Mouse (Mus musculus): Measurements from ENCODE around the gene Trim54. TPM values are rescaled to one million over a fixed set of nuclear protein-coding genes. Genes with fewer than 3 reads are reported as not detected.

Gene Trim54
- polyA plus RNA-seq, 1 experiment from 2014 or later, result not detected

DNA sequence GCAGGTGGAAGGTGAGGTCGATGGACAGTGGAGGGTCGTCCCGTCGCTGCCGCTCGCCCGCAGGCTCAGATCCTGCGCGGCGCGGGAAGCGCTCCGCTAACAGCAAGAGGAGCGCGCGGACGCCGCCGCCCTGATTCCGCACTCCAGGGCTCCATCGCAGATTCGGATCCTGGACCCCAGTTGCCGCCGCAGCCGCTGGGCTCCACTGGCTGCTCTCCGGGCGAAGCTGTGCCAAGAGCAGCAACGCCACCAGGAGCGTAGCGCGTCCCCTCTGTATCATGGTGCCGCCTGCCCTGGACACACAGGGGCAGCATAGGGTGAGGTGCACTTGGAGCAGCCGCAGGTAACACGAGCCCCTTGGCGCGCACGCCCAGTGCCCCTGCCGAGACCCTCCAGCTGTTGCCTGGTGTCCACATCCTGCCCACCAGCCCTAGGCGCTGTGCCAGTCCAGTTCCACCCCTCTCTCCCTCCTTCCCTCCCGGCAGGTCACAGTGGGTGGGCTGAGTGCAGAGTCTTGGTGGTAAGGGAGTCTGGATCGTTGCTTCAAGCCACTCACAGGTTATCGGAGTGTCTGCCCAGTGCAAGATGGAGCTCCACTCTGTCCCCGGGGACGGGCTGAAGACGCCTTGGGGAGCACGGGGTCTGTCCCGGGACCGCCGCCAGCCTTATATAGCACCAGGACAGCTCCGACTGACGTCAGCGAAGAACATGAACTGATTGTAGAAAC is 21.9 kb downstream of the Trim54 start, which contains the start of gene Ucn:
Gene Ucn, minus strand, starts transcription at position 589 of the 727 bp plus-strand sequence.
- H3K36me3 ChIP-seq (ENCODE audit: inconsistent target), result peaks cover 13% of the 10 kb centered on the region
- H3K4me3 ChIP-seq (ENCODE audit: inconsistent target), result no peak within 1 kb of the TSS
- H3K27ac ChIP-seq, result no peak within 1 kb of the TSS
- WGBS (ENCODE audit: missing documents), result 5% methylated on average over 51 of the region's 52 CpGs
- no peaks in the 10 kb centered on the region for H3K79me2 ChIP-seq (ENCODE audit: inconsistent target)

DNA sequence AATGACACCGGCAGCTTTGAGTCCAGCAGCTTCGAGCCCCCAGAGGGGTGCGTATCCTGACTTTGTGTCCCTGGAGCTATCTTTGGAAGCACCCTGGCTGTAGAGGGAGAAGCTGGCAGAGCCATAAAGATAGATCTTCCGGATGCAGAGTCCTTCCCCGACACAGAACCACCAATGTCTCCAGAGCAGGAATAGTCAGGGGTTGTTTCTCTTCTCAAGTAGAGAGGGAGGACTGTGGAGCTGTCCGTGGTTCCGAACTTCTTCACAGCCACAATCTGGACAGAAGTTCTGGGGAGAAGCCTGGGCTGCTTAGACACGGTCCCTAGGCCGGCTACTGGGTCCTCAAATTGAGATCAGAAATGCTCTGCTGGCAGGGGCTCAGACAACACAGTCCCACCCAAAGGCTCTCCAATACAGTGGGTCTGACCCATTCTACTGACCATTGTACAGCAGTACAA is 22.5 kb downstream of the Trim54 start:
- Histone ChIP-seq H3K36me3 (ENCODE audit: inconsistent target) (peaks cover 17% of the 10 kb centered on the region), H3K27ac (no peak overlapping the region), H3K79me2 (ENCODE audit: inconsistent target) (no peaks in the 10 kb centered on the region), H3K4me3 (ENCODE audit: inconsistent target) (no peak overlapping the region)
- WGBS (ENCODE audit: missing documents), result 20% methylated on average over 9 of the region's 9 CpGs

- Histone ChIP-seq H3K79me2 (ENCODE audit: inconsistent target) (peaks cover 21% of the 10 kb centered on the region), H3K36me3 (ENCODE audit: inconsistent target) (peaks cover 22% of the 10 kb centered on the region), H3K4me3 (ENCODE audit: inconsistent target) (no peak overlapping the region), H3K27ac (no peak overlapping the region)
- WGBS (ENCODE audit: missing documents), result 98% methylated on average over 4 of the region's 4 CpGs
These were observed 33.3 kb downstream of the Trim54 start for GRCm38 (mm10) chr5:31149781-31150180.

- Histone ChIP-seq H3K36me3 (ENCODE audit: inconsistent target) (peaks cover 7% of the 10 kb centered on the region), H3K27ac (no peak overlapping the region), H3K4me3 (ENCODE audit: inconsistent target) (no peak overlapping the region), H3K79me2 (ENCODE audit: inconsistent target) (peaks cover 21% of the 10 kb centered on the region)
- WGBS (ENCODE audit: missing documents), result 91% methylated on average over 3 of the region's 3 CpGs
These were observed 35.2 kb downstream of the Trim54 start for GRCm38 (mm10) chr5:31151746-31152145.

DNA sequence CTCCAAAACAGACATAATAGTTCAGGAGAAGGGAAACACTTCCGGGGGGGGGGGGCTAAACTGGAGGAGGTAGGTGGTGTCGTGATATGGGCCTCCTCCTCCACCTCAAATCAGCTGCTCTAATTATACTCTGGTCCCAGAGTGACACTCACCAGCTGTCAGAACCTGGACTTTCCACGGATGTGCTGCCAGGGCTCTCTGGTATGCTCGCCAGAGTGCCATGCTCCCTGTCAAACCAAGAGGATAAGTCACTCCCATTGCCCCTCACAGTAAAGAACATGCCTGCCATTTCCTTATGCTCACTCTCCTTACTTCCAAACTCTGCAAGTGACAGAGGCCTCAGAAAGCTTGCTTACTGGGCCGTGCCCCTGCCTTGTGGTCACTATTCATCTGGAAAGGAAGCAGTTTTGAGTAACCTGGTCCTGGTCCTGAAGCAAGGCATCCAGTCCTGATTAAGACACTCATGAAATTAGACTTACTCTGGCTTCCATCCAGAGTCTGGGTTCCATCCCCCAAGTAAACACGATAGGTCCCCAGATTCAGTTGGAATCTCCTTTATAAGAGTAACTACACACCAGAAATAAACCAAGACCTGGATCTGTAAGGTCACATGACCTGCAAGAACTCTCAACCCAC is 37.1 kb downstream of the Trim54 start:
- H3K79me2 ChIP-seq (ENCODE audit: inconsistent target), result peaks cover 21% of the 10 kb centered on the region
- H3K4me3 ChIP-seq (ENCODE audit: inconsistent target), result peak overlapping the region; percentile 88
- H3K36me3 ChIP-seq (ENCODE audit: inconsistent target), result peaks cover 24% of the 10 kb centered on the region
- 44% methylated on average over 6 of the region's 6 CpGs for WGBS (ENCODE audit: missing documents)
- H3K27ac ChIP-seq, result peak overlapping the region; percentile 55

DNA sequence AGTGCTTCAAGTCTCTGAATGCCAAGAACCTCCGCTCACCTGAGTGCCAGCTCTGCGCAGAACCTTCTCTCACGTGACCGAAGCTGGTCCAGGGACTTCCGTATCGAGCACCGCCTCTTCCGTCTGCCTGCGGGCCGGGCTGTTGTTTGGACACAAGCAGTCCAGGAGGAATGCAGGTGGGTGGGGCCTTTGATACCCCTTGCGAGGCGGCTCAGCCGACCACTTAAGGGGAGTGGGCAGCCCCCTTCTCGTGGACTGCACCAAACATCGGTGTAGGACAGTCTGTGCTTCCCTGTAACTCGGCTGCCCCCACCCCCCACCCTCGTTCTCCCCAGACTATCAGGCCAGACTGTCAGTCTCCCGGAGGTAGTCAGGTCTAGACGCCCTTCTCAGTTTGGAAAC is 37.6 kb downstream of the Trim54 start, which contains the start of gene Mpv17:
Gene Mpv17, minus strand, starts transcription at position 100 of the 402 bp plus-strand sequence.
- 1% methylated on average over 19 of the region's 19 CpGs for WGBS (ENCODE audit: missing documents)
- Histone ChIP-seq H3K4me3 (ENCODE audit: inconsistent target) (peak within 1 kb of the TSS; percentile 88), H3K27ac (peak within 1 kb of the TSS; percentile 55), H3K36me3 (ENCODE audit: inconsistent target) (peaks cover 29% of the 10 kb centered on the region), H3K79me2 (ENCODE audit: inconsistent target) (peaks cover 21% of the 10 kb centered on the region)

DNA sequence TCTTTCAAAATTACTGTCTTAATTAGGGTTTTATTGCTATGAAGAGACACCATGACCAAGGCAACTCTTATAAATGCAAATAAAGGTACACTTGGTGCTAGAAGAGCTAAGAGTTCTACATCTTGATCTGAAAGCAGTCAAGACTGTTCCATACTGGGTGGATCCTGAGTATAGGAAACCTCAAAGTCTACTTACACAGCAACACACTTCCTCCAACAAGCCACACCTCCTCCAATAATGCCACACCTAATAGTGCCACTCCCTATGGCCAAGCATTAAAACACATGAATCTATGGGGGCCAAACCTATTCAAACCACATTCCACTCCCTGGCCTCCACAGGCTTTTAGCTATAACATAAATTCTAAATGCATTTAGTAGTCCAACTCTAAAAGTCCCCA is 46.0 kb downstream of the Trim54 start:
- Histone ChIP-seq H3K27ac (no peak overlapping the region), H3K79me2 (ENCODE audit: inconsistent target) (no peaks in the 10 kb centered on the region), H3K4me3 (ENCODE audit: inconsistent target) (no peak overlapping the region), H3K36me3 (ENCODE audit: inconsistent target) (peaks cover 83% of the 10 kb centered on the region)

- WGBS (ENCODE audit: missing documents), result 100% methylated on average over 1 of the region's 1 CpGs
- Histone ChIP-seq H3K36me3 (ENCODE audit: inconsistent target) (peaks cover 83% of the 10 kb centered on the region), H3K79me2 (ENCODE audit: inconsistent target) (no peaks in the 10 kb centered on the region), H3K27ac (no peak overlapping the region), H3K4me3 (ENCODE audit: inconsistent target) (no peak overlapping the region)
These were observed 48.4 kb downstream of the Trim54 start for GRCm38 (mm10) chr5:31164878-31165277.

DNA sequence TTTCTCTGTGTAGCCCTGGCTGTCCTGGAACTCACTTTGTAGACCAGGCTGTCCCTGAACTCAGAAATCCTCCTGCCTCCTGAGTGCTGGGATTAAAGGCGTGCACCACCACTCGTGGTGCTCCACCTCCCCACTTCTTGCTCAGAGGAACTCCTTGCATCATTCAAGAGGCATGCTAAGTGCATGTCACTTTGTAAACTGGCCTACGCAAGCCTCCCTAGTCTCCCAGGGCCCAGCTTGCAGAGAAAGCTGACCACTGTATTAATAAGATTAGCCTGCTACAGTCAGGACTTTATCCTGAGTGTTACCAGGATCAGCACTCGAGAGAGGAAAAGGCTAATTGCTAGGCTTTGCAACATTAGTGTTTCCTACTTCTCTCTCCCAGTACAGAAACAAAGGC is 52.1 kb downstream of the Trim54 start:
- no peak overlapping the region for H3K27ac ChIP-seq
- H3K4me3 ChIP-seq (ENCODE audit: inconsistent target), result no peak overlapping the region
- 96% methylated on average over 4 of the region's 4 CpGs for WGBS (ENCODE audit: missing documents)
- H3K36me3 ChIP-seq (ENCODE audit: inconsistent target), result peaks cover 84% of the 10 kb centered on the region
- H3K79me2 ChIP-seq (ENCODE audit: inconsistent target), result peaks cover 4% of the 10 kb centered on the region; the same call in 1 of the 2 replicates

DNA sequence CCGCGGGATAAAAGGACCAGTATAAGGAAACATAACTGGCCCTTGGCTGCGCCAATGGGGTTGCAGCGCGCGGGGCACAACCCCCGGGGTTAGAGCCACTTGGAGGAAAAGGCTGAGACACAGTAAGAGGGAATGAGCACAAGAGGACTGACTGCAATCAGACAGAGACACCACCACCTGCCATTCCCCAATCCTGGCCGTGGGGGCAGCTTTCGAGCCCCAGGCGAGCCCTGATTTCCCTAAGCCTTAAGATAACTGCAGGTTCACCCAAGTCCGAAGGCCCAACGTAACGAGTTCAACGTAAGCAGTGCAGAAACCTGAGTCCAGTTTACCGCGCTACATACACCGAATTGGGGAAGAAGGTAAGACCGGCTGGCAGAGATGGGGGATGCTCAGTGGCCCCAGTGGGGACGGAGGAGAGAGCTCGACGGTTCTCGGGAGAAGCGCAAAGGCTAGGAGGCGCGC is 62.8 kb downstream of the Trim54 start:
- peak overlapping the region; percentile 85 for H3K27ac ChIP-seq
- H3K79me2 ChIP-seq (ENCODE audit: inconsistent target), result peaks cover 53% of the 10 kb centered on the region
- under 1% methylated on average over 25 of the region's 25 CpGs for WGBS (ENCODE audit: missing documents)
- peak overlapping the region; percentile 100 for H3K4me3 ChIP-seq (ENCODE audit: inconsistent target)
- H3K36me3 ChIP-seq (ENCODE audit: inconsistent target), result no peaks in the 10 kb centered on the region

- 1% methylated on average over 57 of the region's 59 CpGs for WGBS (ENCODE audit: missing documents)
These were observed 63.5 kb downstream of the Trim54 start, which contains the start of the genes Gm29609 and Gtf3c2 for GRCm38 (mm10) chr5:31179766-31180630. TSS of gene Gm29609 (minus strand) at chr5:31179911. TSS of gene Gtf3c2 (minus strand) at chr5:31180144.

DNA sequence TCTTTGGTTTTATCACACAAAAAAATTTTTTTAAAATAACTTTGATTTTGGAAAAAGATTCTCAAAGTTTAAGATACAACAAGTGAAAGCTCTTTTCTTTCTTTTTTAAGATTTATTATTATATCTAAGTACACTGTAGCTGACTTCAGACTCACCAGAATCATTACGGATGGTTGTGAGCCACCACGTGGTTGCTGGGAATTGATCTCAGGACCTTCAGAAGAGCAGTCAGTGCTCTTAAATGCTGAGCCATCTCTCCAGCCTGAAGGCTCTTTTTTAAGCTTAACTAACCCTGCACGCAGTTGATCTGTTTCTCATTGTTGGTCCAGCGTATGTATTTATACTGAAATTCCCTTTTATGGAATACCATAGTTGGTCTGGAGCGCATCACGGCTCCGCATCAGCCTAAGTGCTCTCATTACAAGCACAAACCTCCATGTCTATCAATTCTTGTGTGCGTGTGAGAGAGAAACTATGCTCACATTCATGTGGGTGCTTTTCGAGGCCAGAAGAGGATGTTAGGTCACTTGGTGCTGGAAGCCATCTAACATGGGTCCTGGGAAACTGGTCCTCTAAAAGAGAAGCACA is 64.8 kb downstream of the Trim54 start:
- 94% methylated on average over 9 of the region's 9 CpGs for WGBS (ENCODE audit: missing documents)
- H3K27ac ChIP-seq, result peak overlapping the region; percentile 85
- H3K4me3 ChIP-seq (ENCODE audit: inconsistent target), result peak overlapping the region; percentile 100; the same call in 1 of the 2 replicates
- H3K79me2 ChIP-seq (ENCODE audit: inconsistent target), result peaks cover 34% of the 10 kb centered on the region
- no peaks in the 10 kb centered on the region for H3K36me3 ChIP-seq (ENCODE audit: inconsistent target)

More at GRCm38 (mm10) chr5:31179766-31180630, 63.5 kb downstream of the Trim54 start, which contains the start of the genes Gm29609 and Gtf3c2:
- H3K27ac ChIP-seq, result peak within 1 kb of the TSS; percentile 85
- H3K4me3 ChIP-seq (ENCODE audit: inconsistent target), result peak within 1 kb of the TSS; percentile 100
- no peaks in the 10 kb centered on the region for H3K36me3 ChIP-seq (ENCODE audit: inconsistent target)
- peaks cover 46% of the 10 kb centered on the region for H3K79me2 ChIP-seq (ENCODE audit: inconsistent target)

DNA sequence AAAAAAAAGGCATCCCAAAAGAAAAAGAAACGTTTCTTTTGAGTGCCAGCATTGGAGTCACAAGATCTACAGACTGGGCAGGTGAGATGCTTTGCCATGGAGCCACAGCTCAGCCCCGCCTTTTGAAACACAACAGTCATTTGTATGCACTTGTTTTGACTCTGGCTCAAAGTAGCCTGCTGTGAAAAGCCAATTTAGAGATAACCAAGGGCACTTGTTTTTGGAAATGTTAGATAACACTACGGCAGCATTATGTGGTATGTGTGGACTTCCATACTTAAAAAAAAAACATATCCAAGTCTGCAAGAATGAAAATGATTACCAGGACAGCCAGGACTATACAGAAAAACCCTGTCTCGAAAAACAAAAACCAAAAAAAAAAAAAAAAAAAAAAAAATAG is 67.2 kb downstream of the Trim54 start:
- H3K36me3 ChIP-seq (ENCODE audit: inconsistent target), result peaks cover 7% of the 10 kb centered on the region
- WGBS (ENCODE audit: missing documents), result 85% methylated on average over 4 of the region's 4 CpGs
- H3K79me2 ChIP-seq (ENCODE audit: inconsistent target), result peaks cover 10% of the 10 kb centered on the region
- no peak overlapping the region for H3K27ac ChIP-seq
- H3K4me3 ChIP-seq (ENCODE audit: inconsistent target), result no peak overlapping the region
